Mouse (Mus musculus) thymus, adult 2 months (tissue): ENCODE data around the gene 1700008O03Rik.

Experiments
- CTCF ChIP-seq: fragments of 200-500 bp; IDR thresholded peaks from 2 replicates; pipeline ENCODE4 v1.5.1; 2012; ENCODE audit warnings: mild to moderate bottlenecking, control low read depth, low read length, moderate library complexity, borderline replicate concordance; ENCODE audit not compliant: control insufficient read depth, poor library complexity, insufficient read depth; ENCODE audit errors: extremely low read depth
- POLR2A ChIP-seq: fragments of 200-500 bp; IDR thresholded peaks from 2 replicates; pipeline ENCODE4 v1.6.1; 2012; ENCODE audit warnings: mild to moderate bottlenecking, low read length, control low read depth, moderate library complexity; ENCODE audit not compliant: control insufficient read depth, poor library complexity, insufficient read depth; ENCODE audit errors: extremely low read depth

DNA sequence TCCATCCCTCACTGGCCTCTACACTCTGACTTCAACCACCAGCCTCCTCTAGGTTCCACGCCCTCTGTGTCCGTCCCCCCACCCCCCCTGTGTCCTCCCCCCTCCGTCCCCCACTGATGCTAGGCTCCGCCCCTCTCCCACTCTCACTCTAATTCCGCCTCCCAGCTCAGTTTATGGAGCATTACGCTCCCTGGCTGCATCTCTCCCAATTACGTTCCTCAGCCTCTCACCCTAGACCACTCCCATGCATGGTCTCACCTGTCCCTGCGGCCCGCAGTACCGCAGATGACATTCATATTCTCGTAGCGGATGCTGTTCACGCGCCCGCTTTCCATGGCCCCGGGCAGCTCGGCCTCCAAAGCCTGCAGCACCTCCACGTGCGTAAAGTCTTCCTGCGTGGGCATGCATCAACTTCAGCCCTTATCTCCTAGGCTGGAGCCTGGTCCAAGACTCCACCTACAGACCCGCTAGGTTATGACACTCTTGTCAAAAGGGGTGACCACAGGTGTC is 24.8 kb downstream of the 1700008O03Rik start:
- TF ChIP-seq CTCF: no peak
- no peak for TF ChIP-seq POLR2A
